Mouse (Mus musculus): ENCODE data around the gene Serpina3j. TPM values are rescaled to one million over a fixed set of nuclear protein-coding genes. Genes with fewer than 3 reads are reported as not detected.

Serpina3j gene
- polyA plus RNA-seq (2012; rRNA removed), result not detected in 2 replicates
- polyA plus RNA-seq (2014; fragmentation: Nextera tagmentation; extraction: Ambion mirVana), result not detected in 2 replicates

- H3K4me2 ChIP-seq (ENCODE audit: low read depth), result no peak within 1 kb of the TSS
- H3K4me1 ChIP-seq (replicated peaks; ENCODE audit: control insufficient read depth in 2 of 2, insufficient read depth in 2 of 2, low read length in 1 of 2), result no peaks in the 10 kb centered on the region
- TF ChIP-seq CTCF (IDR thresholded peaks at IDR 0.05; ENCODE audit: low read depth) (no peak), EP300 (IDR thresholded peaks at IDR 0.05; ENCODE audit: low read depth) (no peak)
- DNase-seq (ENCODE audit: low read depth in 3 of 3, low spot score in 3 of 3) (no peak), ATAC-seq (ENCODE audit: insufficient read depth) (no peak)
- no peak within 1 kb of the TSS for H3K9ac ChIP-seq (replicated peaks)
- H3K4me3 ChIP-seq (ENCODE audit: insufficient read depth in 1 of 2, low read depth in 2 of 2, low read length in 2 of 2), result no peak within 1 kb of the TSS
- H3K27me3 ChIP-seq (ENCODE audit: control insufficient read depth, insufficient read depth, low read length), result no peaks in the 10 kb centered on the region
- no peak within 1 kb of the TSS for H3K27ac ChIP-seq
- H3K9me3 ChIP-seq (ENCODE audit: control insufficient read depth, low read length), result no peaks in the 10 kb centered on the region
- H3K36me3 ChIP-seq (replicated peaks; ENCODE audit: control insufficient read depth, insufficient read depth, low read depth), result no peaks in the 10 kb centered on the region
- WGBS (ENCODE audit: insufficient replicate concordance), result 46% methylated on average over 1 of the region's 1 CpGs
These were observed at the start of gene Serpina3j for GRCm38 (mm10) chr12:104314253-104314652. Gene Serpina3j, plus strand, starts transcription at chr12:104314553.

DNA sequence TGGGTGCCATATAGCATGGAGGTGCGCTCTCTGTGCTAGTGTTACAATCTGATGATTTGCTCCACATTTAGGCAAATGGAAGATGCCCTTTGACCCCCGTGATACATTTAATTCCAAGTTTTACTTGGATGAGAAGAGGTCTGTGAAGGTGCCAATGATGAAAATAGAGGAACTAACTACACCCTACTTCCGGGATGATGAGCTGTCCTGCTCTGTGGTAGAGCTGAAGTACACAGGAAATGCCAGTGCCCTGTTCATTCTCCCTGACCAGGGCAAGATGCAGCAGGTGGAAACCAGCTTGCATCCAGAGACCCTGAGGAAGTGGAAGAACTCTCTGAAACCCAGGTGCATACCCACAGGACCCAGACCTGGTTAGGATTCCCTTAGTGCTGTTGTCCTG lies 48.0 kb upstream of the Serpina3j start:
- Histone ChIP-seq H3K4me2 (ENCODE audit: low read depth) (no peak overlapping the region), H3K4me1 (replicated peaks; ENCODE audit: control insufficient read depth in 2 of 2, insufficient read depth in 2 of 2, low read length in 1 of 2) (no peaks in the 10 kb centered on the region), H3K27ac (no peak overlapping the region), H3K36me3 (replicated peaks; ENCODE audit: control insufficient read depth, insufficient read depth, low read depth) (no peaks in the 10 kb centered on the region), H3K9ac (replicated peaks) (no peak overlapping the region), H3K4me3 (ENCODE audit: insufficient read depth in 1 of 2, low read depth in 2 of 2, low read length in 2 of 2) (no peak overlapping the region), H3K9me3 (ENCODE audit: control insufficient read depth, low read length) (no peaks in the 10 kb centered on the region), H3K27me3 (ENCODE audit: control insufficient read depth, insufficient read depth, low read length) (no peaks in the 10 kb centered on the region)
- DNase-seq (ENCODE audit: low read depth in 3 of 3, low spot score in 3 of 3), result no peak
- no peak for ATAC-seq (ENCODE audit: insufficient read depth)
- TF ChIP-seq CTCF (IDR thresholded peaks at IDR 0.05; ENCODE audit: low read depth), result no peak
- no peak for TF ChIP-seq EP300 (IDR thresholded peaks at IDR 0.05; ENCODE audit: low read depth)
- 32% methylated on average over 3 of the region's 3 CpGs for WGBS (ENCODE audit: insufficient replicate concordance)

DNA sequence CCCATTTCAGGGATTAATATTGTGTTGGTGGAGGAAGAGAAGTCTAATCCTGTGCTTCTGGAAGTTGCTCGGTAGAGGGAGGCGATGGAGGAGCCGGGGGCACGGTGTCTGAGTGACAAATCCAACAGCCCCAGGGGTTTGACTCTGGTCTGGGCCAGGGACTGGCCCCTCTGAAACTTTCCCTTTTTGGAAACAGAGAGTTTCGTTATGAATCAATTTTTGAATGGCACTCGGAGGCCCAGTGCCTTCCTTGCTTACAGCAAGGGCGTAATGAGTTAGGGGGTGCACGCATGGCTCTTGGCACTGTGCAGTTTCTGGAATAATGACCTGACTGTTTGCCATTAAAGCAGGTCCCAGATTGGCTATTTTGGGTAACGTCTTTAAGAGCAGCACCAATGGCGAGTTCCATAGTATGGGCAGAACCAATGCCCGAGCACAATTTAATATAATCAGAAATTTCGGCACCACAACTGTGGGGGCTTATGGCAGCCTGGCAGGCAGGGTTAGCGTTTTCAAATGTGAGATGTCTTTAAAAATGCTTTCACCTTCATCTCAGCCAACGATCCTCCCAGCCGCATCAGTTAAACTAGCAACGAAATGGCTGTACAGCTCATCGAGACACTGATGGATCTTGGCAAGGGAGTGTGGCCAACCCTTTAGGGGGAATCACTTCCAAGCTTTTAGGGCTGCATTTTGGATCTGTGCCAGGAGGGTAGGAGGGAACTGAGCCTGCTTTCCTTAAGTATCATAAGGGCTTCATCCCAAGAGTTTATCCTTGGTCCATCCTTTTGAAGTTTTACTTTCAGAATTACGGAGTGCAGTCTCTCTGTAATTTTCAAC lies 35.9 kb upstream of the Serpina3j start:
- no peaks in the 10 kb centered on the region for H3K36me3 ChIP-seq (replicated peaks; ENCODE audit: control insufficient read depth, insufficient read depth, low read depth)
- ATAC-seq (ENCODE audit: insufficient read depth) (no peak), DNase-seq (ENCODE audit: low read depth in 3 of 3, low spot score in 3 of 3) (no peak)
- H3K27me3 ChIP-seq (ENCODE audit: control insufficient read depth, insufficient read depth, low read length), result no peaks in the 10 kb centered on the region
- no peak overlapping the region for H3K9ac ChIP-seq (replicated peaks)
- no peaks in the 10 kb centered on the region for H3K4me1 ChIP-seq (replicated peaks; ENCODE audit: control insufficient read depth in 2 of 2, insufficient read depth in 2 of 2, low read length in 1 of 2)
- WGBS (ENCODE audit: insufficient replicate concordance), result 71% methylated on average over 18 of the region's 18 CpGs
- H3K4me2 ChIP-seq (ENCODE audit: low read depth), result no peak overlapping the region
- H3K9me3 ChIP-seq (ENCODE audit: control insufficient read depth, low read length), result no peaks in the 10 kb centered on the region
- no peak for TF ChIP-seq EP300 (IDR thresholded peaks at IDR 0.05; ENCODE audit: low read depth)
- TF ChIP-seq CTCF (IDR thresholded peaks at IDR 0.05; ENCODE audit: low read depth), result no peak
- no peak overlapping the region for H3K27ac ChIP-seq
- no peak overlapping the region for H3K4me3 ChIP-seq (ENCODE audit: insufficient read depth in 1 of 2, low read depth in 2 of 2, low read length in 2 of 2)

DNA sequence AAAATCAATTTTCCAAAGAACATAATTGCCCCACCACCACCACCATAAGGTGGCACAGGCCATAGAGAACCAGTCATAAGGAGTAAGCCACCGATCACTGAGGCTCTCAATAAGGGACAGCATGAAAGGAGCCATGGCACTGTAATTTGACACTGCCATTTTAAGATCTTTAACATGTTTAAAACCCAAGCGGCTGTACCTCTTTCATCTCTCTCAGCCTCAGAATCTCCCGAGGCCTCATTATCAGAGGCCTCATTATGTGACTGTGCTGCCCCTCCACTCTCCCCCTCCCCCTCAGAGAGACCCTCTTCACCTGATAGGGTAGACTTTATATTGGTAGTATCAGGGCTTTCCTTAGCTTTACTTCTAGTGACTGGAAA lies 35.3 kb upstream of the Serpina3j start:
- H3K4me1 ChIP-seq (replicated peaks; ENCODE audit: control insufficient read depth in 2 of 2, insufficient read depth in 2 of 2, low read length in 1 of 2), result no peaks in the 10 kb centered on the region
- no peak overlapping the region for H3K4me2 ChIP-seq (ENCODE audit: low read depth)
- no peak for ATAC-seq (ENCODE audit: insufficient read depth)
- H3K9ac ChIP-seq (replicated peaks), result no peak overlapping the region
- no peaks in the 10 kb centered on the region for H3K36me3 ChIP-seq (replicated peaks; ENCODE audit: control insufficient read depth, insufficient read depth, low read depth)
- WGBS (ENCODE audit: insufficient replicate concordance), result 41% methylated on average over 3 of the region's 3 CpGs
- H3K27me3 ChIP-seq (ENCODE audit: control insufficient read depth, insufficient read depth, low read length), result no peaks in the 10 kb centered on the region
- no peak overlapping the region for H3K4me3 ChIP-seq (ENCODE audit: insufficient read depth in 1 of 2, low read depth in 2 of 2, low read length in 2 of 2)
- TF ChIP-seq EP300 (IDR thresholded peaks at IDR 0.05; ENCODE audit: low read depth) (no peak), CTCF (IDR thresholded peaks at IDR 0.05; ENCODE audit: low read depth) (no peak)
- no peak for DNase-seq (ENCODE audit: low read depth in 3 of 3, low spot score in 3 of 3)
- H3K27ac ChIP-seq, result no peak overlapping the region
- H3K9me3 ChIP-seq (ENCODE audit: control insufficient read depth, low read length), result no peaks in the 10 kb centered on the region

DNA sequence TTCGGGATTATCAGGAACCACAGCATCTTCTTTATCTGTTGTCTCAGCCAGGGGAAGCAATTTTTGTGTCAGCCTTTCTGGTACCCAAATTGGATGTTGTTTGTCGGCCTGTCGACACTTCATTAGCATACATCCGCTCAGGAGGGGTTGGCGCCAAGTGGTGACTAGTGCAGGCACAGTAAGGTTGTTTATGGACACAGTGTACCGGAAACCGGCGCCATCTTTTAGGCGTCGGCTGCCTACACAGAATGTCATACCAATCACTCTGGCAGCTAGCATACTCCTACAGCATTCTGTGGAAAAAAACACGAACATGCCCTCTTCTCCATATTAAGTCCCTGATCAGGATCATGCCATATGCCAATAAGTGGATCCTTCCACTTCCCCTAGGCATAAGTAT lies 31.0 kb upstream of the Serpina3j start:
- 78% methylated on average over 11 of the region's 11 CpGs for WGBS (ENCODE audit: insufficient replicate concordance)
- Histone ChIP-seq H3K9me3 (ENCODE audit: control insufficient read depth, low read length) (no peaks in the 10 kb centered on the region), H3K4me2 (ENCODE audit: low read depth) (no peak overlapping the region), H3K4me1 (replicated peaks; ENCODE audit: control insufficient read depth in 2 of 2, insufficient read depth in 2 of 2, low read length in 1 of 2) (no peaks in the 10 kb centered on the region), H3K4me3 (ENCODE audit: insufficient read depth in 1 of 2, low read depth in 2 of 2, low read length in 2 of 2) (no peak overlapping the region), H3K9ac (replicated peaks) (no peak overlapping the region), H3K36me3 (replicated peaks; ENCODE audit: control insufficient read depth, insufficient read depth, low read depth) (no peaks in the 10 kb centered on the region), H3K27me3 (ENCODE audit: control insufficient read depth, insufficient read depth, low read length) (no peaks in the 10 kb centered on the region), H3K27ac (no peak overlapping the region)
- TF ChIP-seq CTCF (IDR thresholded peaks at IDR 0.05; ENCODE audit: low read depth) (no peak), EP300 (IDR thresholded peaks at IDR 0.05; ENCODE audit: low read depth) (no peak)
- no peak for DNase-seq (ENCODE audit: low read depth in 3 of 3, low spot score in 3 of 3)
- no peak for ATAC-seq (ENCODE audit: insufficient read depth)
